Mouse (Mus musculus) myocyte (in vitro differentiated cells): ENCODE measurements at regions not wholly inside any gene's neighbourhood (a gene's known extent, or its start where the extent isn't known, plus 50 kb on each side); places are given as distances from the start of the nearest gene placed in this dataset.

Source experiments
- H3K27me3 ChIP-seq: one replicate; pipeline ENCODE4 v1.6.1; 2011; ENCODE audit not compliant: control insufficient read depth, insufficient read depth, insufficient read length
- H3K36me3 ChIP-seq: one replicate; pipeline ENCODE4 v1.6.1; 2011; ENCODE audit not compliant: control insufficient read depth, insufficient read depth
- H3K4me2 ChIP-seq: one replicate; pipeline ENCODE4 v1.6.1; 2011; ENCODE audit warnings: low read depth, control low read depth
- H3K4me3 ChIP-seq: one replicate; pipeline ENCODE4 v1.5.1; 2011; ENCODE audit warnings: mild to moderate bottlenecking, control low read depth, moderate library complexity
- H3K79me2 ChIP-seq: one replicate; pipeline ENCODE4 v1.6.1; 2011; ENCODE audit not compliant: control insufficient read depth, insufficient read depth
- H3ac ChIP-seq: one replicate; pipeline ENCODE4 v1.6.1; 2011; ENCODE audit not compliant: control insufficient read depth, insufficient read length
- CEBPB ChIP-seq: IDR thresholded peaks from 2 replicates; pipeline ENCODE4 v1.6.1; 2011; ENCODE audit warnings: mild to moderate bottlenecking, moderate library complexity; ENCODE audit not compliant: poor library complexity, insufficient read depth, severe bottlenecking
- E2F4 ChIP-seq: IDR thresholded peaks from one replicate; pipeline ENCODE4 v1.6.1; 2011; ENCODE audit warnings: mild to moderate bottlenecking, control low read depth, moderate library complexity; ENCODE audit not compliant: insufficient read depth
- MAX ChIP-seq: IDR thresholded peaks from one replicate; pipeline ENCODE4 v1.6.1; 2011; ENCODE audit warnings: low read depth, mild to moderate bottlenecking, control low read depth
- MYOD1 ChIP-seq, 3 experiments: IDR thresholded peaks; one replicate each; pipeline ENCODE4 v1.6.1; 2011; ENCODE audit warnings: control low read depth in 2 of 3, low read depth in 2 of 3, mild to moderate bottlenecking in 2 of 3, moderate library complexity in 1 of 3; ENCODE audit not compliant: insufficient read length in 2 of 3, control insufficient read depth in 1 of 3
- MYOG ChIP-seq, 3 experiments: IDR thresholded peaks; one replicate each; pipeline ENCODE4 v1.6.1; 2011; ENCODE audit warnings: control low read depth in 2 of 3, low read depth in 2 of 3, mild to moderate bottlenecking in 2 of 3; ENCODE audit not compliant: insufficient read length in 2 of 3, control insufficient read depth in 1 of 3, insufficient read depth in 1 of 3
- POLR2A ChIP-seq: IDR thresholded peaks from one replicate; pipeline ENCODE4 v1.6.1; 2011; ENCODE audit warnings: low read depth, mild to moderate bottlenecking, control low read depth, moderate library complexity; ENCODE audit not compliant: insufficient read length
- POLR2AphosphoS2 ChIP-seq: IDR thresholded peaks from one replicate; pipeline ENCODE4 v1.6.1; 2011; ENCODE audit warnings: low read depth, control low read depth; ENCODE audit not compliant: insufficient read length
- REST ChIP-seq: IDR thresholded peaks from one replicate; pipeline ENCODE4 v1.6.1; 2011; ENCODE audit warnings: mild to moderate bottlenecking, control low read depth, moderate library complexity; ENCODE audit not compliant: insufficient read depth, insufficient read length
- SRF ChIP-seq: IDR thresholded peaks from one replicate; pipeline ENCODE4 v1.6.1; 2011; ENCODE audit warnings: low read depth; ENCODE audit not compliant: control insufficient read depth, insufficient read length
- TCF12 ChIP-seq: IDR thresholded peaks from one replicate; pipeline ENCODE4 v1.6.1; 2011; ENCODE audit warnings: mild to moderate bottlenecking, control low read depth; ENCODE audit not compliant: poor library complexity, insufficient read depth, severe bottlenecking
- TCF3 ChIP-seq: IDR thresholded peaks from one replicate; pipeline ENCODE4 v1.6.1; 2011; ENCODE audit warnings: low read depth, control low read depth; ENCODE audit not compliant: insufficient read length
- USF1 ChIP-seq: IDR thresholded peaks from one replicate; pipeline ENCODE4 v1.6.1; 2011; ENCODE audit warnings: low read depth, mild to moderate bottlenecking, control low read depth, moderate library complexity

- H3ac ChIP-seq, result no peak overlapping the region
- H3K79me2 ChIP-seq, result no peaks in the 10 kb centered on the region
- no peak overlapping the region for H3K4me2 ChIP-seq
- H3K4me3 ChIP-seq, result no peak overlapping the region
- H3K36me3 ChIP-seq, result no peaks in the 10 kb centered on the region
- no peaks in the 10 kb centered on the region for H3K27me3 ChIP-seq
- no peak for TF ChIP-seq USF1
- TF ChIP-seq MYOD1 (IDR thresholded peaks at IDR 0.05; ENCODE audit: control insufficient read depth in 1 of 3, insufficient read length in 2 of 3, low read depth in 2 of 3), result no peak
- TF ChIP-seq TCF3, result no peak
- TF ChIP-seq CEBPB, result no peak
- TF ChIP-seq SRF, result no peak
- no peak for TF ChIP-seq E2F4
- no peak for TF ChIP-seq TCF12
- TF ChIP-seq REST, result no peak
- TF ChIP-seq MYOG (IDR thresholded peaks at IDR 0.05; ENCODE audit: control insufficient read depth in 1 of 3, insufficient read depth in 1 of 3, insufficient read length in 2 of 3, low read depth in 2 of 3), result no peak
- no peak for TF ChIP-seq MAX
- no peak for TF ChIP-seq POLR2A
- TF ChIP-seq POLR2AphosphoS2, result no peak
These were observed 97.5 kb upstream of the Sox2 start for GRCm38 (mm10) chr3:34552542-34553208.

- no peak overlapping the region for H3K4me2 ChIP-seq
- TF ChIP-seq CEBPB (no peak), REST (no peak), TCF3 (no peak), TCF12 (no peak), USF1 (no peak), SRF (no peak), MYOD1 (IDR thresholded peaks at IDR 0.05; ENCODE audit: control insufficient read depth in 1 of 3, insufficient read length in 2 of 3, low read depth in 2 of 3) (no peak), E2F4 (no peak), MAX (no peak), POLR2A (no peak), POLR2AphosphoS2 (no peak), MYOG (IDR thresholded peaks at IDR 0.05; ENCODE audit: control insufficient read depth in 1 of 3, insufficient read depth in 1 of 3, insufficient read length in 2 of 3, low read depth in 2 of 3) (no peak)
- no peaks in the 10 kb centered on the region for H3K36me3 ChIP-seq
- H3K4me3 ChIP-seq, result no peak overlapping the region
- no peaks in the 10 kb centered on the region for H3K27me3 ChIP-seq
- H3K79me2 ChIP-seq, result no peaks in the 10 kb centered on the region
- H3ac ChIP-seq, result no peak overlapping the region
These were observed 99.1 kb upstream of the Sox2 start for GRCm38 (mm10) chr3:34551069-34551468.

- Histone ChIP-seq H3K79me2 (no peaks in the 10 kb centered on the region), H3K36me3 (no peaks in the 10 kb centered on the region), H3K4me2 (no peak overlapping the region), H3K4me3 (no peak overlapping the region), H3K27me3 (no peaks in the 10 kb centered on the region), H3ac (no peak overlapping the region)
- TF ChIP-seq TCF12 (no peak), TCF3 (no peak), SRF (no peak), REST (no peak), MAX (no peak), MYOG (IDR thresholded peaks at IDR 0.05; ENCODE audit: control insufficient read depth in 1 of 3, insufficient read depth in 1 of 3, insufficient read length in 2 of 3, low read depth in 2 of 3) (no peak), POLR2AphosphoS2 (no peak), CEBPB (no peak), MYOD1 (IDR thresholded peaks at IDR 0.05; ENCODE audit: control insufficient read depth in 1 of 3, insufficient read length in 2 of 3, low read depth in 2 of 3) (no peak)
These were observed 100.0 kb upstream of the Sox2 start for GRCm38 (mm10) chr3:34550189-34550588.

- H3K36me3 ChIP-seq, result no peaks in the 10 kb centered on the region
- no peaks in the 10 kb centered on the region for H3K27me3 ChIP-seq
- no peak overlapping the region for H3K4me3 ChIP-seq
- no peaks in the 10 kb centered on the region for H3K79me2 ChIP-seq
- no peak overlapping the region for H3ac ChIP-seq
- TF ChIP-seq TCF3 (no peak), TCF12 (no peak), E2F4 (no peak), CEBPB (no peak), SRF (no peak), MYOD1 (IDR thresholded peaks at IDR 0.05; ENCODE audit: control insufficient read depth in 1 of 3, insufficient read length in 2 of 3, low read depth in 2 of 3) (no peak), USF1 (no peak), MYOG (IDR thresholded peaks at IDR 0.05; ENCODE audit: control insufficient read depth in 1 of 3, insufficient read depth in 1 of 3, insufficient read length in 2 of 3, low read depth in 2 of 3) (no peak), POLR2AphosphoS2 (no peak), MAX (no peak), POLR2A (no peak), REST (no peak)
- H3K4me2 ChIP-seq, result no peak overlapping the region
These were observed 117.8 kb upstream of the Sox2 start for GRCm38 (mm10) chr3:34532451-34532850.
